Mouse (Mus musculus) naive thymus-derived CD4-positive, alpha-beta T cell, adult 5 months (primary cell): ENCODE results near the gene Hoxd9. TPM values are rescaled to one million over a fixed set of nuclear protein-coding genes. Genes with fewer than 3 reads are reported as not detected.

ENCODE experiments used
- polyA plus RNA-seq: library from polyadenylated mRNA; unstranded; fragments of 100-300 nt; shearing (Covaris generic); gene quantifications from one replicate; pipeline ENCODE4 v1.2.1, GENCODE M21; 2017

Gene Hoxd9
- not detected for polyA plus RNA-seq

GRCm38 (mm10) chr2:74697567-74698121 lies at the start of gene Hoxd9:
Gene Hoxd9, plus strand, starts transcription at chr2:74697727.

DNA sequence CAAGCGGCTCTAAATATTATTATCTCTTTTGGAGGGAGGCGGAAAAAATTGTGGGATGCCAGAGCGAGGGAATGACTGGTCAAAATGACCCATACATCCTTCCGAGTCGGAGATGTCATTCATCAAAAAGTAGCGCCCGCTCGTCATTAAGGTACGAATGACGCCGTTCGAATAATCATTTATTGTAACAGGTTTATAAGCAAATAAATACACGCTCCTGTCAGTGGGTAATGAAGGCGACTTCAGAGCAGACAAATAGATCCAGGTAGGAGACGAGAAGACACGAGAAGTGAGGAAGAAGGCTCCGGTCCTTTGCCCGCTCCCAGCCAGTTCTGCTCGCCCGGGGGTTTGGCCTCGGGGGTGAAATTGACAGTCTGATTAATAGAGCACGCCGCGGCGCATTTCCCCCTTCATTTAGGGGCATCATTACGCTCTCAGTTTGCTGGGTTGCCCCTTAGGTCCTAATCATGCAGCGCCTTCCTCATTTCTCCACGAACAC lies 38.0 kb upstream of the Hoxd9 start, which contains the start of gene Evx2:
Evx2 (minus strand) TSS at position 51 of the 499 bp plus-strand sequence.

DNA sequence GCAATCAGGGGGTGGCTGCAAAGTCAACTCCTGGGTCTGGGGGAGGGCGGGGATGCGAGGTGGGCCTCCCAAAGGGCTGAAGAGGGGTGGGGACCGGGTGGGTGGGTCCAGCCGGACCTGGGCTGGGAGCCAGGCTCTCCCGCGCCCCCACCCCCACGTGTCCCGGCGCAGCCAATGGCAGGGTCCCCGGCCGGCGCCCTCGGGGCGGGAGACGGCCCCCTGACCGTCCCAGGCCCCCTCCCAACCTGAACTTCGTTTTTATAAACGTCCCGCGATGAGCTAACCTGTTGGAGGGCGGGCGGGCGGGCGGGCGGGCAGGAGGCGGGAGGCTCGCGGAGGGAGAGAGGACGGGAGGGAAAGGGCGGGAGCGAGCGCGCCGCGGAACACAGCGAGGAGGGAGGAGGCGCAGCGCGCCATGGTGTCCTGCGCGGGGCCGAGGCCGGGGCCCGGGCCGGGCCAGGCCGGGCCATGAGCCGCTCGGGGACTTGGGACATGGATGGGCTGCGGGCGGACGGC lies 29.6 kb upstream of the Hoxd9 start, which contains the start of gene Hoxd13:
Hoxd13 (plus strand) TSS at position 469 of the 516 bp plus-strand sequence.

GRCm38 (mm10) chr2:74674881-74675665 lies 22.5 kb upstream of the Hoxd9 start, which contains the start of gene Hoxd12:
Gene Hoxd12, plus strand, starts transcription at chr2:74675013.

DNA sequence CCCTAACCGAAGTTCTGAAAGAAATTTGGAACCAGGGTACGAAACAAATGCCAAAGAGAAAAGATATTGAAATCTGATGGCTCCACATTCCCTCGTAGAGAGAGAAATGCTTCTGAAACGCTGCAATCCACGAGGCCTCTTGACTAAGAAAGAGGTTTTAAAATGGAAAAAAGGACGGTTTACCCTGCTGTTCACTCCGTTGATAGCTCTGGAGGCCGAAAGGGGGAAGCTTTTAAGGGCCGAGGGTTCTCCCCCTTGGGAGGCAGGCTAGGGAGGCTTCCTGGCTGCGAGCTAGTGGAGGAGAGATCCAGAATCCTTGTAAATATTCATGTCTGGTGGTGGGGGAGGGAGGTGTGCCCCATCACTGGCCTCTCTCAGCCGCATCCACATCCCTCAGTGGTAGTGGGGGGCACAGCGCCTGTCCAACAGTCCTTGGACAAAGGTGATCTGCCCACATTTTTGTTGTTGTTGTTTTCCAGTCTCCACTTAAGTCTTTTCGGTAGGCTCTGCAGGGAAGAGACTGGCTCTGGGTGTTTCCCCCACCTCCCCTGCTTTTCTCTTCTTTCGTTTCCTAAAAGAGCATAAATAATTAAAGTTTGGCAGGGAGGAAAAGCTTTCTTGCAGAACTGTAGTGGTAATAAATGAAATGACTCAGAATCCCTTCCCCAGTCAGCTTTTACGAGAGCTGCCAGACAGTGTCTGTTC lies 18.5 kb upstream of the Hoxd9 start, which contains the start of gene Hoxd11:
Hoxd11 (plus strand) TSS at position 667 of the 705 bp plus-strand sequence.

GRCm38 (mm10) chr2:74691022-74691951 lies 6.2 kb upstream of the Hoxd9 start, which contains the start of gene Hoxd10:
Gene Hoxd10, plus strand, starts transcription at chr2:74691924.

GRCm38 (mm10) chr2:74704393-74704998 lies 7.0 kb downstream of the Hoxd9 start, which contains the start of gene Hoxd8:
Gene Hoxd8, plus strand, starts transcription at chr2:74704615.

DNA sequence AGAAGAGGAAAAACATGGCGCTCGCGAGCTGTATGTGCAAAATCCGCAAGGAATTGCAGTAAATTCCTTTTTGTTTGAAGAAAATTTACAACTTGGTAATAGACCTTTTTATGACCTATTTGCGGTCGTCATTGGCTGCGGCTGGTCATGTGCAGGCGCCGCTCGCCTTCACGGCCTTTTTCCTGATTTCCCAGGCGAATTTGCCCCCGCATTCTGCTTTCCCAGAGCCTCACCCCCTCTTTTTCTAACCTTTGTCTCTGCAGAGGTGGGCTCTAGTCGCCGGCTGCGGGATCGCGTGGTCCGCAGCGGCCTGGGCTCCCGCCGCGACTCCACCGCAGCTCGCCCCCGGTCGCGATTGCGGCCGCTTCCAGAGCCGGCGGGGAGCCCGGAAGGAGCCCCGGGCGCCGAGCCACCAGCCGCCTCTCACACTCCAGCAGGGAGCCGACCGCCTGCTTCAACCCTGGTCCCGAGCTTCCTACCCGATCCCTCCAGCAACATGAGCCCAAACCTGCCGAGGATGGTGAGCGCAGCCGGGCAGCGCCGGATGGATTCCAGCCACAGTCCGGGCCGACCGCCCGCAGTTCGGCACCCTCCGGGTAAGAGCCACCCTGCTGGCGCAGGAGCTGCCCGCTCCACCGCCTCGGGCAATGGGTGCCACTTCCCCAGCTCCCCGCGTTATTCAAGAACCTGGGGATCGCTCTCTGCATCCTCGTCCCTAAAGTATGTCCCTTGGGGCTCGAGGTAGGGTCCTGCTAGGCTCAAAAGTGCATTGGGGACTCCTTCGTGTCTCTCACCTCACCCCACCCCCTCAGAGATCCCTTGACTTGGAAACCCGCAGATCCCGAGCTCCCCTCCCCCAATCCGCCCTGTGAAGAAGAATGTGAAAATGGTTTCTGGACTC lies 14.4 kb downstream of the Hoxd9 start, which contains the start of the genes Hoxd3 and Hoxd4:
Hoxd3 (plus strand) TSS at position 207 of the 901 bp plus-strand sequence.
Hoxd4 (plus strand) TSS at position 209 of the 901 bp plus-strand sequence.

DNA sequence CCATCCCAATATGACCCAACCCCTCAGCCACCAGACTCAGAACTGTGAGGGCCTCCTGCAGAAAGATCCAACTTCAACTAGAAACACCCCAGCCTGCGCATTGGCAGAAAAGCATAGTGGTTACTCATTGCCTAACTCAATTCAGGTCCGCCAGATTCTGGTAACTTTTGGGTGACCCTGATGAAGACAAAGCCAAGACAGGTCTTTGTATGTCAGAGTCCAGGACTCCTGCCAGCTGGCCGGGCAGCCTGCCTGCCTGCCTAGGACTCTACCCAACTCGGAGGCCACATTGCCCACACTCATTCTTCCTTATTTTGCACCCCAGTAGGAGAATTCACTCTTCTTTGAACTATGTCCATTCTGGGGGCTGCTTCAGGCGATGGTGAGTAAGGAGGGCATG lies 29.0 kb downstream of the Hoxd9 start, which contains the start of gene Gm28230:
Gm28230 (plus strand) TSS at position 178 of the 400 bp plus-strand sequence.

Other genes starting within 250 kb of the Hoxd9 start
- 28.0 TPM for gene Lnpk, start 118.3 kb upstream of the Hoxd9 start, polyA plus RNA-seq
- gene Evx2, start 38.2 kb upstream of the Hoxd9 start, polyA plus RNA-seq, result not detected
- not detected for gene Hoxd13, start 29.4 kb upstream of the Hoxd9 start, polyA plus RNA-seq
- not detected for gene Hoxd12, start 22.7 kb upstream of the Hoxd9 start, polyA plus RNA-seq
- not detected for gene Hoxd11, start 18.2 kb upstream of the Hoxd9 start, polyA plus RNA-seq
- not detected for gene Hoxd10, start 5.8 kb upstream of the Hoxd9 start, polyA plus RNA-seq
- not detected for gene Hoxd8, start 6.9 kb downstream of the Hoxd9 start, polyA plus RNA-seq
- not detected for gene Hoxd3, start 14.2 kb downstream of the Hoxd9 start, polyA plus RNA-seq
- not detected for gene Hoxd4, start 14.2 kb downstream of the Hoxd9 start, polyA plus RNA-seq
- not detected for gene Gm28230, start 29.0 kb downstream of the Hoxd9 start, polyA plus RNA-seq
- gene Hoxd1, start 65.3 kb downstream of the Hoxd9 start, polyA plus RNA-seq, result not detected
- 44.7 TPM for gene Mtx2, start 128.1 kb downstream of the Hoxd9 start, polyA plus RNA-seq